Mouse (Mus musculus) bone marrow macrophage, adult 2 months (primary cell): Measurements from ENCODE around the gene Ssh1.

Source experiments
- CTCF ChIP-seq: IDR thresholded peaks from 2 replicates; pipeline ENCODE4 v1.5.1; 2012; ENCODE audit warnings: low read depth, mild to moderate bottlenecking, low read length, moderate library complexity
- POLR2A ChIP-seq: IDR thresholded peaks from 2 replicates; pipeline ENCODE4 v1.6.1; 2012; ENCODE audit warnings: mild to moderate bottlenecking, low read depth, low read length, borderline replicate concordance

GRCm38 (mm10) chr5:113945126-113945525 is 48.6 kb downstream of the Ssh1 start:
- TF ChIP-seq CTCF = no peak
- no peak for TF ChIP-seq POLR2A
